Mouse (Mus musculus): ENCODE data around the gene D430019H16Rik. TPM values are rescaled to one million over a fixed set of nuclear protein-coding genes. Genes with fewer than 3 reads are reported as not detected.
A peak's percentile ranks its signal among the peaks of the same experiment; 100 is the strongest.

The D430019H16Rik gene
- polyA plus RNA-seq, 1 experiment from 2014 or later, result 7.0 TPM

- Histone ChIP-seq H3K27ac (replicated peaks) (no peak overlapping the region), H3K4me2 (replicated peaks) (no peak overlapping the region), H3K36me3 (no peaks in the 10 kb centered on the region), H3K9me3 (no peaks in the 10 kb centered on the region), H3K4me1 (peaks cover 7% of the 10 kb centered on the region), H3K27me3 (peaks cover 6% of the 10 kb centered on the region), H3K4me3 (no peak overlapping the region), H3K9ac (replicated peaks) (no peak overlapping the region)
- 79% methylated on average over 4 of the region's 4 CpGs for WGBS
- no peak for ATAC-seq (ENCODE audit: low FRiP score, low read depth)
These were observed 4.4 kb upstream of the D430019H16Rik start for GRCm38 (mm10) chr12:105449239-105449638.

- H3K4me1 ChIP-seq, result peaks cover 40% of the 10 kb centered on the region
- H3K4me2 ChIP-seq (replicated peaks), result peak overlapping the region; percentile 87
- H3K9ac ChIP-seq (replicated peaks), result peak overlapping the region; percentile 88
- no peaks in the 10 kb centered on the region for H3K36me3 ChIP-seq
- peaks cover 6% of the 10 kb centered on the region for H3K27me3 ChIP-seq
- WGBS, result 4% methylated on average over 21 of the region's 21 CpGs
- peak; percentile 69 for ATAC-seq (ENCODE audit: low FRiP score, low read depth)
- no peaks in the 10 kb centered on the region for H3K9me3 ChIP-seq
- H3K4me3 ChIP-seq, result peak overlapping the region; percentile 80
- H3K27ac ChIP-seq (replicated peaks), result peak overlapping the region; percentile 69
These were observed 804 bp downstream of the D430019H16Rik start for GRCm38 (mm10) chr12:105454258-105455062.

DNA sequence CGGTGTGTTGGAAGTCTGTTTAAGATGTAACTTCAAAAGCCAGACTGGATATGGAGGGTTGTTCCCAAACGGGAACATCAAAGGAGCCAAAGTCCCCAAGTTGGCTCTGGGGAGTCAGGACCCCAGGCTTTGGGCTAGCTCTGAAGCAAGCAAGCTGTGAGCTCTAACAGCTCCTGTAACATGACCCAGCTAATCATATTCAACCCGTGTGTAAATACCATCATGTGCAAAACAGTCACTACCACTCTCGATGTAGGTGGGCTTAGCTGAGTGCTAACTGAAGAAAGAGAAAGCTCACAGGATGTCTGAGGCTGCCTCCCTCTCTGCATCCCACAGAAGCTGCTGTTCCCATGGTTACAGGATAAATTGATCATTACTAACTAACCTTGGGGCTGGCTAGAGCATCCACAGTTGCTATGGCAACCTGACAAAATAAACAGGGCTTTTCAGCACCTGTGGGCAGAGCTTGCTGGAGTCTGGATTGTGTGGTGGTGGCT lies 1.5 kb downstream of the D430019H16Rik start:
- Histone ChIP-seq H3K9ac (replicated peaks) (peak overlapping the region; percentile 88), H3K4me1 (peaks cover 40% of the 10 kb centered on the region), H3K36me3 (no peaks in the 10 kb centered on the region), H3K9me3 (no peaks in the 10 kb centered on the region), H3K27me3 (peaks cover 6% of the 10 kb centered on the region), H3K4me2 (replicated peaks) (peak overlapping the region; percentile 87), H3K4me3 (peak overlapping the region; percentile 80), H3K27ac (replicated peaks) (peak overlapping the region; percentile 69)
- peak; percentile 13; the same call in 1 of the 2 replicates for ATAC-seq (ENCODE audit: low FRiP score, low read depth)
- WGBS, result 10% methylated on average over 4 of the region's 4 CpGs

- H3K27me3 ChIP-seq, result no peaks in the 10 kb centered on the region
- WGBS, result 93% methylated on average over 6 of the region's 6 CpGs
- H3K9ac ChIP-seq (replicated peaks), result no peak overlapping the region
- peaks cover 33% of the 10 kb centered on the region for H3K4me1 ChIP-seq
- H3K27ac ChIP-seq (replicated peaks), result no peak overlapping the region
- H3K36me3 ChIP-seq, result no peaks in the 10 kb centered on the region
- H3K4me3 ChIP-seq, result no peak overlapping the region
- no peaks in the 10 kb centered on the region for H3K9me3 ChIP-seq
- ATAC-seq (ENCODE audit: low FRiP score, low read depth), result no peak
- H3K4me2 ChIP-seq (replicated peaks), result no peak overlapping the region
These were observed 5.1 kb downstream of the D430019H16Rik start for GRCm38 (mm10) chr12:105458791-105459190.

GRCm38 (mm10) chr12:105461066-105461465 lies 7.4 kb downstream of the D430019H16Rik start:
- Histone ChIP-seq H3K27ac (replicated peaks) (no peak overlapping the region), H3K9ac (replicated peaks) (no peak overlapping the region), H3K27me3 (no peaks in the 10 kb centered on the region), H3K9me3 (no peaks in the 10 kb centered on the region), H3K4me2 (replicated peaks) (no peak overlapping the region), H3K36me3 (no peaks in the 10 kb centered on the region), H3K4me3 (no peak overlapping the region), H3K4me1 (peaks cover 17% of the 10 kb centered on the region)
- no peak for ATAC-seq (ENCODE audit: low FRiP score, low read depth)
- 90% methylated on average over 6 of the region's 6 CpGs for WGBS

DNA sequence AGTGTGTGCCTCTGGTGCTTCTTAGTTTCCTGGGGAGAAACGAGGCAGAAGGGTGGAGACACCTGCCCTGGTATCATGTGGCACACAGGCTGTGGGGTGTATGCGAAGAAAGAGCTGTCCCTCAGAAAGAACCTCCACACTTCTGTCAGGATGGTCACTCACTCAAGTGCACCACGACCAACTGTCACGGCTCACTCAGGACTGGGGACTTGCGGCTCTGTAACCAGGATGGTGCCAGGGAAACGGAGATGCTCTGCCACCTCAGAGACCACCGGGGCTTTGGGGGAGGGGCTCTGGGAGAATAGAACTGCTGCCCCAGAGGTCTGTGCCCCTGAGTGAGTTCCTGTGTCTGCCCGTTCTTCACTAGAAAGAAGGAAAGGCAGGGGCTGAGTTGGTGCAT lies 15.4 kb downstream of the D430019H16Rik start:
- WGBS, result 78% methylated on average over 8 of the region's 8 CpGs
- Histone ChIP-seq H3K4me2 (replicated peaks) (no peak overlapping the region), H3K9me3 (no peaks in the 10 kb centered on the region), H3K9ac (replicated peaks) (no peak overlapping the region), H3K36me3 (no peaks in the 10 kb centered on the region), H3K4me3 (no peak overlapping the region), H3K27me3 (no peaks in the 10 kb centered on the region), H3K4me1 (peaks cover 24% of the 10 kb centered on the region), H3K27ac (replicated peaks) (no peak overlapping the region)
- ATAC-seq (ENCODE audit: low FRiP score, low read depth), result no peak

GRCm38 (mm10) chr12:105475230-105475911 lies 21.7 kb downstream of the D430019H16Rik start:
- H3K36me3 ChIP-seq, result no peaks in the 10 kb centered on the region
- no peaks in the 10 kb centered on the region for H3K9me3 ChIP-seq
- H3K4me2 ChIP-seq (replicated peaks), result no peak overlapping the region
- ATAC-seq (ENCODE audit: low FRiP score, low read depth), result no peak; the same call in 1 of the 2 replicates
- H3K27ac ChIP-seq (replicated peaks), result peak overlapping the region; percentile 31; the same call in 1 of the 2 replicates
- WGBS, result 49% methylated on average over 12 of the region's 12 CpGs
- H3K4me1 ChIP-seq, result peaks cover 14% of the 10 kb centered on the region; the same call in 1 of the 2 replicates
- no peak overlapping the region for H3K4me3 ChIP-seq
- no peak overlapping the region for H3K9ac ChIP-seq (replicated peaks)
- H3K27me3 ChIP-seq, result no peaks in the 10 kb centered on the region

- WGBS, result 49% methylated on average over 9 of the region's 9 CpGs
- Histone ChIP-seq H3K27me3 (no peaks in the 10 kb centered on the region), H3K4me2 (replicated peaks) (no peak overlapping the region), H3K9me3 (no peaks in the 10 kb centered on the region), H3K36me3 (no peaks in the 10 kb centered on the region), H3K9ac (replicated peaks) (no peak overlapping the region), H3K27ac (replicated peaks) (peak overlapping the region; percentile 31; the same call in 1 of the 2 replicates), H3K4me1 (peaks cover 14% of the 10 kb centered on the region; the same call in 1 of the 2 replicates), H3K4me3 (no peak overlapping the region)
- ATAC-seq (ENCODE audit: low FRiP score, low read depth), result 0 out of 2 replicates have a peak, but pooled peaks have one; percentile 48
These were observed 22.8 kb downstream of the D430019H16Rik start for GRCm38 (mm10) chr12:105476453-105476852.

GRCm38 (mm10) chr12:105476993-105477392 lies 23.3 kb downstream of the D430019H16Rik start:
- peaks cover 14% of the 10 kb centered on the region; the same call in 1 of the 2 replicates for H3K4me1 ChIP-seq
- WGBS, result 67% methylated on average over 9 of the region's 9 CpGs
- no peak overlapping the region for H3K27ac ChIP-seq (replicated peaks)
- no peaks in the 10 kb centered on the region for H3K27me3 ChIP-seq
- H3K36me3 ChIP-seq, result no peaks in the 10 kb centered on the region
- no peak overlapping the region for H3K4me3 ChIP-seq
- no peak overlapping the region for H3K4me2 ChIP-seq (replicated peaks)
- H3K9ac ChIP-seq (replicated peaks), result no peak overlapping the region
- no peak for ATAC-seq (ENCODE audit: low FRiP score, low read depth)
- H3K9me3 ChIP-seq, result no peaks in the 10 kb centered on the region

- Histone ChIP-seq H3K4me2 (replicated peaks) (no peak overlapping the region), H3K4me1 (no peaks in the 10 kb centered on the region), H3K36me3 (peaks cover 11% of the 10 kb centered on the region), H3K27me3 (no peaks in the 10 kb centered on the region), H3K27ac (replicated peaks) (no peak overlapping the region), H3K9me3 (no peaks in the 10 kb centered on the region), H3K4me3 (no peak overlapping the region), H3K9ac (replicated peaks) (no peak overlapping the region)
- 38% methylated on average over 3 of the region's 3 CpGs for WGBS
- ATAC-seq (ENCODE audit: low FRiP score, low read depth), result no peak
These were observed 29.8 kb downstream of the D430019H16Rik start for GRCm38 (mm10) chr12:105483503-105483902.

DNA sequence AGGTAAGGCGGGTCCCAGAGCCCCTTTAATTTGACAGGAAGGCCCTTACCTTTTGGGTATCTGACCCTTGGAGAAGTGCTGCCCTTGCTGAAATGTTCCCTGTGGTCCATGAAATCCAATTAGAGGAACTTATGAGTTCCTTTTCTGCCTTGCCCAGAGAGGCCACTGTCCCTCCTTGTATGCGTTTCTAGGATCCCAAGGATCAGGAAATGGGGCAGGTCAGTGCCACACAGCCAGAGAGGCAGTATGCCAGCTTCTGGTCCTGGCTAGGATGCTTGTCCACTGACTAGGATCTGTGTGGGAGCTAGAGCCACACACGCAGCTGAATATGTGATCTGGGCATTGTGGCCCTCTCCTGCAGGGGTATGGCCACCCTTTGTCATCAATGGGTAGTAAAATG lies 36.6 kb downstream of the D430019H16Rik start:
- no peak for ATAC-seq (ENCODE audit: low FRiP score, low read depth)
- no peak overlapping the region for H3K9ac ChIP-seq (replicated peaks)
- no peak overlapping the region for H3K27ac ChIP-seq (replicated peaks)
- H3K4me2 ChIP-seq (replicated peaks), result no peak overlapping the region
- H3K36me3 ChIP-seq, result peaks cover 34% of the 10 kb centered on the region
- H3K27me3 ChIP-seq, result no peaks in the 10 kb centered on the region
- no peak overlapping the region for H3K4me3 ChIP-seq
- H3K9me3 ChIP-seq, result no peaks in the 10 kb centered on the region
- 80% methylated on average over 3 of the region's 3 CpGs for WGBS
- H3K4me1 ChIP-seq, result no peaks in the 10 kb centered on the region

DNA sequence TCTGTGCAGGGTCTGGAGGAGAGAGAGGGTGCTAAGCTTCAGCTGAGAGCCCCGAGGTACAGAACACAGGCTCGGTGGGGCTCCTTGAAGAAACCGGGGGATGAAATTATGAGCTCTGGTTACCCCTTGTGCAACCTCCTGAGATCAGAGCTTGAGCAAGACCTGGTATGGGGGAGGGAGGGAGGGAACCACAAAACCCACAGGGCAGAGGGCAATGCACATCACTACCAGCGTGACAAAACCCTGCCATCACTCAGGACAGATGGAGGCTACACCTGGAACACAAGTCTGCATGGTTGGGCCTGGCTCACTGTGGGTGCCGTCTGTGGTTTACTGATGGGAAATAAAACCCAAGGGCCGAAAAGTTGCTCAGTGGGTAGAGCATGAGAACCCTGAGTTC lies 37.1 kb downstream of the D430019H16Rik start:
- Histone ChIP-seq H3K4me2 (replicated peaks) (no peak overlapping the region), H3K4me3 (no peak overlapping the region), H3K9ac (replicated peaks) (no peak overlapping the region), H3K27me3 (no peaks in the 10 kb centered on the region), H3K4me1 (no peaks in the 10 kb centered on the region), H3K36me3 (peaks cover 34% of the 10 kb centered on the region), H3K9me3 (no peaks in the 10 kb centered on the region), H3K27ac (replicated peaks) (no peak overlapping the region)
- WGBS, result 94% methylated on average over 6 of the region's 6 CpGs
- no peak for ATAC-seq (ENCODE audit: low FRiP score, low read depth)

Measured in midbrain, embryonic 12.5 days (tissue).